In the genomic region with DNA sequence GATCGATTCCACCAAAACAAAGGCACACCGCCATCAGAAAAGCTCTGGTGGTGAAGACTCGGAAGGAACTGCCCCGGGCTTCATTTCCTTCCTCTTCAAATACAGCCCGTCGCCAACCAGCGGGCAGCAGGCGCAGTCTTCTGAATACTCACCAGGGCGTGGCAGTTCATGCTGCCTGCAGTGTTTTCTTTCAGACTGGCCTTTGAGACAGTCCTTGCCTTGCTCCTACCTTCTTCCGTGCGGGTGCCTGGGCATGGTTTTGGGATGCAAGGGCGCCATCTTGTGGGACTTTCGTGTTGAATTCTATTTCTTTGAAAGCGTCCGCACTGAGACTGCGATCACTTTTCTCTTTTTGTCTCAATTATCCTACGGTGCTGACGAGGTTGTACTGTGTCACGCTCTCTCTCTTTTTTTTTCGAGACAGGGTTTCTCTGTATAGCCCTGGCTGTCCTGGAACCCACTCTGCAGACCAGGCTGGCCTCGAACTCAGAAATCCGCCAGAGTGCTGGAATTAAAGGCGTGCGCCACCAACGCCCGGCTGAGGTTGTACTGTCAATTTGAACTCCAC, we compare ENCODE assay signal across 8 mouse cellular contexts. TPM values are rescaled to one million over a fixed set of nuclear protein-coding genes. Genes with fewer than 3 reads are reported as not detected.
DNase-seq lines count a peak whose midpoint lies in the region; ATAC-seq and TF ChIP-seq lines count a peak whose summit lies in the region.

No protein-coding gene starts in this region.

- peak; percentile 88 for TF ChIP-seq CTCF in kidney, postnatal 0 days (IDR thresholded peaks at IDR 0.05; ENCODE audit: low read depth)

- H3K27ac ChIP-seq in brown adipose tissue, adult 24 weeks (replicated peaks; ENCODE audit: low read depth, low read length) = no peak overlapping the region
- H3K27ac ChIP-seq in heart, embryonic 13.5 days (replicated peaks) = peak overlapping the region; percentile 48
- H3K27ac ChIP-seq in kidney, postnatal 0 days = no peak overlapping the region
- no peak overlapping the region for H3K27ac ChIP-seq in liver, embryonic 13.5 days
- no peak overlapping the region for H3K27ac ChIP-seq in stomach, embryonic 14.5 days (ENCODE audit: low read length)

- 22% methylated on average over 26 of the region's 26 CpGs for WGBS in heart, embryonic 13.5 days
- WGBS in kidney, postnatal 0 days = 21% methylated on average over 26 of the region's 26 CpGs
- 19% methylated on average over 26 of the region's 26 CpGs for WGBS in liver, embryonic 13.5 days (ENCODE audit: insufficient replicate concordance)
- 23% methylated on average over 26 of the region's 26 CpGs for WGBS in stomach, embryonic 14.5 days

- H3K4me1 ChIP-seq in brown adipose tissue, adult 24 weeks (ENCODE audit: control insufficient read depth, insufficient read depth, insufficient read length, low read length) = peaks cover 10% of the 10 kb centered on the region
- H3K4me1 ChIP-seq in heart, embryonic 13.5 days = no peaks in the 10 kb centered on the region; the same call in 1 of the 2 replicates
- no peaks in the 10 kb centered on the region for H3K4me1 ChIP-seq in kidney, postnatal 0 days (replicated peaks; ENCODE audit: insufficient read depth, low read length)
- H3K4me1 ChIP-seq in liver, embryonic 13.5 days (replicated peaks) = peaks cover 29% of the 10 kb centered on the region
- H3K4me1 ChIP-seq in stomach, embryonic 14.5 days (ENCODE audit: control insufficient read depth, insufficient read depth, low read length) = no peaks in the 10 kb centered on the region

- peak; percentile 88 for ATAC-seq in CD4-positive, CD25-positive, alpha-beta regulatory T cell, adult 4 months
- ATAC-seq in erythroid progenitor cell, adult 5-6 weeks (replicated peaks; ENCODE audit: low FRiP score, poor library complexity, severe bottlenecking) = peak; percentile 99
- peak; percentile 79; the same call in 1 of the 2 replicates for ATAC-seq in heart, embryonic 13.5 days (ENCODE audit: extremely low read depth, insufficient number of reproducible peaks, low FRiP score, low TSS enrichment)
- peak; percentile 82; the same call in 1 of the 2 replicates for ATAC-seq in kidney, postnatal 0 days (replicated peaks; ENCODE audit: low FRiP score, low read depth)
- peak; percentile 94 for ATAC-seq in liver, embryonic 13.5 days (ENCODE audit: low read depth)
- peak; percentile 93 for ATAC-seq in stomach, embryonic 14.5 days (ENCODE audit: insufficient number of reproducible peaks, insufficient read depth, low FRiP score, low read depth)

- peak overlapping the region; percentile 38; the same call in 1 of the 2 replicates for H3K4me3 ChIP-seq in brown adipose tissue, adult 24 weeks (ENCODE audit: insufficient read depth, low read depth, low read length)
- H3K4me3 ChIP-seq in heart, embryonic 13.5 days = peak overlapping the region; percentile 49
- peak overlapping the region; percentile 11; the same call in 1 of the 2 replicates for H3K4me3 ChIP-seq in kidney, postnatal 0 days (replicated peaks; ENCODE audit: low read depth, low read length)
- peak overlapping the region; percentile 36 for H3K4me3 ChIP-seq in liver, embryonic 13.5 days (replicated peaks)
- peak overlapping the region; percentile 25 for H3K4me3 ChIP-seq in stomach, embryonic 14.5 days (ENCODE audit: low read depth, low read length)

- H3K9me3 ChIP-seq in heart, embryonic 13.5 days = no peaks in the 10 kb centered on the region
- H3K9me3 ChIP-seq in kidney, postnatal 0 days (replicated peaks; ENCODE audit: low read length) = no peaks in the 10 kb centered on the region
- no peaks in the 10 kb centered on the region for H3K9me3 ChIP-seq in liver, embryonic 13.5 days (replicated peaks)
- H3K9me3 ChIP-seq in stomach, embryonic 14.5 days (ENCODE audit: control insufficient read depth, low read depth, low read length) = no peaks in the 10 kb centered on the region

- H3K36me3 ChIP-seq in heart, embryonic 13.5 days = peaks cover 12% of the 10 kb centered on the region
- H3K36me3 ChIP-seq in kidney, postnatal 0 days (ENCODE audit: insufficient read depth, low read length) = 0 out of 2 replicates have a peak, but pooled peaks cover 2% of the 10 kb centered on the region
- no peaks in the 10 kb centered on the region for H3K36me3 ChIP-seq in liver, embryonic 13.5 days
- no peaks in the 10 kb centered on the region for H3K36me3 ChIP-seq in stomach, embryonic 14.5 days (ENCODE audit: control insufficient read depth, insufficient read depth, low read length)

- peak; percentile 95 for DNase-seq in kidney, postnatal 0 days (ENCODE audit: low spot score)
- peak; percentile 78 for DNase-seq in liver, embryonic 13.5 days
- peak; percentile 81 to 87 for DNase-seq in natural killer cell, adult 2 months (ENCODE audit: low spot score in 2 of 2)

- peak overlapping the region; percentile 79 for H3K9ac ChIP-seq in heart, embryonic 13.5 days
- peak overlapping the region; percentile 48; the same call in 1 of the 2 replicates for H3K9ac ChIP-seq in kidney, postnatal 0 days (ENCODE audit: low read depth, low read length)
- H3K9ac ChIP-seq in liver, embryonic 13.5 days = peak overlapping the region; percentile 57
- H3K9ac ChIP-seq in stomach, embryonic 14.5 days (replicated peaks; ENCODE audit: low read depth, low read length) = no peak overlapping the region

- peak overlapping the region; percentile 73 for H3K4me2 ChIP-seq in heart, embryonic 13.5 days
- H3K4me2 ChIP-seq in kidney, postnatal 0 days (ENCODE audit: low read length) = peak overlapping the region; percentile 57
- peak overlapping the region; percentile 59 for H3K4me2 ChIP-seq in liver, embryonic 13.5 days
- peak overlapping the region; percentile 54 for H3K4me2 ChIP-seq in stomach, embryonic 14.5 days (replicated peaks; ENCODE audit: low read depth, low read length)

- no peaks in the 10 kb centered on the region for H3K27me3 ChIP-seq in heart, embryonic 13.5 days (replicated peaks)
- H3K27me3 ChIP-seq in kidney, postnatal 0 days (ENCODE audit: insufficient read depth, low read length) = no peaks in the 10 kb centered on the region
- no peaks in the 10 kb centered on the region for H3K27me3 ChIP-seq in liver, embryonic 13.5 days
- H3K27me3 ChIP-seq in stomach, embryonic 14.5 days (ENCODE audit: control insufficient read depth, insufficient read depth, low read length) = no peaks in the 10 kb centered on the region

RNA-seq across cellular contexts. Expression of gene Zdhhc20, which starts 20.5 kb away (rescaled TPM):
- polyA plus RNA-seq in CD4-positive, CD25-positive, alpha-beta regulatory T cell, adult 4 months (2017; shearing (Covaris generic)) = 100 to 1,000 TPM; 212 to 215 TPM
- polyA plus RNA-seq in brown adipose tissue, adult 24 weeks (2012; ENCODE audit: insufficient read depth, insufficient read length, missing spikeins) = 5.1 and 11.0 TPM in 2 replicates
- total RNA-seq in erythroid progenitor cell, adult 5-6 weeks (2015; ENCODE audit: low replicate concordance) = 8.0 and 33.5 TPM in 2 replicates
- 6.8 and 16.9 TPM in 2 replicates for total RNA-seq in erythroid progenitor cell, adult 5-6 weeks (2017; ENCODE audit: low replicate concordance)
- polyA plus RNA-seq in heart, embryonic 13.5 days (2015; fragmentation: Nextera tagmentation; extraction: Ambion mirVana) = 41.1 and 42.4 TPM in 2 replicates
- 46.1 and 53.2 TPM in 2 replicates for polyA plus RNA-seq in kidney, postnatal 0 days (2015; fragmentation: Nextera tagmentation; extraction: Ambion mirVana)
- 11.4 and 14.4 TPM in 2 replicates for polyA plus RNA-seq in liver, embryonic 13.5 days (2015; fragmentation: Nextera tagmentation; extraction: Ambion mirVana)
- polyA plus RNA-seq in stomach, embryonic 14.5 days (2014; fragmentation: Nextera tagmentation; extraction: Ambion mirVana) = 75.8 and 82.2 TPM in 2 replicates
